Mouse (Mus musculus) ES-Bruce4 (cell line): ENCODE data around the gene Ctnna3.

Source experiments
- CTCF ChIP-seq: IDR thresholded peaks from one replicate; pipeline ENCODE4 v1.8.1; 2011; ENCODE audit warnings: low read depth, low read length
- POLR2A ChIP-seq: IDR thresholded peaks from one replicate; pipeline ENCODE4 v1.8.1; 2011; ENCODE audit warnings: low read length; ENCODE audit not compliant: insufficient read depth

DNA sequence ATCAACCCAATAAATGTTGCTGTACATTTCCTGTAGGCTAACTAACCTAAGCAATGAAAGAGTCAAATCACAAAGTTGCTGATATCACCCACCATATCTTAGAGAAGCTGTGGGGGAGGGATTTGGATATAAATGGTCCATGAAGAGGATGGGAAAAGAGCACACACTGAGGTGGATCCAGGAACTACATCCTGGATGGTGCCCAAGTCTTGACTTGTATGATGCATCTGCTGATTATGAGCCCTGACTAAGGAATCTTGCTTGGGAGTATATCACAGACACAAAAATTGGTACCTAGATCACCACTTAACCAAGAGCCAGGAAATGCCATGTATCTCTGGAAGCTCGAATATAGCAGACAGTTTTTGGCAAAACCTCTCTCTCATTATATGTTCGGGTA, 1018.7 kb downstream of the Ctnna3 start:
- TF ChIP-seq CTCF (no peak), POLR2A (no peak)
